Mouse (Mus musculus): ENCODE measurements around the gene Tspear.
"Not testable (repeated sequence)": the region's sequence is repeated elsewhere in the genome, so short reads cannot be mapped to it uniquely, and the experiment has no call there.

Tspear gene

GRCm38 (mm10) chr10:77715507-77715906 is 29.1 kb downstream of the Tspear start, which contains the start of gene Gm10142:
Gm10142 (plus strand) TSS chr10:77715807.
- no peak for DNase-seq

GRCm38 (mm10) chr10:77720299-77720698 is 33.9 kb downstream of the Tspear start, which contains the start of gene Krtap12-1:
Krtap12-1 (plus strand) TSS chr10:77720599.
- DNase-seq = not testable (repeated sequence)

GRCm38 (mm10) chr10:77724855-77725254 is 38.5 kb downstream of the Tspear start:
- DNase-seq = no peak

GRCm38 (mm10) chr10:77726186-77726585 is 39.8 kb downstream of the Tspear start, which contains the start of gene Gm10100:
Gm10100 (plus strand) TSS chr10:77726486.
- peak; percentile 6 for DNase-seq

GRCm38 (mm10) chr10:77728280-77728679 is 41.9 kb downstream of the Tspear start:
- DNase-seq = no peak

GRCm38 (mm10) chr10:77729241-77729640 is 42.9 kb downstream of the Tspear start:
- DNase-seq = no peak

GRCm38 (mm10) chr10:77735928-77736327 is 49.6 kb downstream of the Tspear start:
- DNase-seq = no peak

- DNase-seq = no peak
Measured at GRCm38 (mm10) chr10:77738929-77739328, 52.6 kb downstream of the Tspear start.

GRCm38 (mm10) chr10:77741924-77742688 is 55.7 kb downstream of the Tspear start, which contains the start of gene Gm18596:
Gm18596 (minus strand) TSS chr10:77742638.
- DNase-seq = peak; percentile 13

- peak; percentile 19 for DNase-seq
Measured at GRCm38 (mm10) chr10:77750686-77751085, 64.3 kb downstream of the Tspear start.

- DNase-seq = not testable (repeated sequence)
Measured at GRCm38 (mm10) chr10:77751254-77751653, 64.9 kb downstream of the Tspear start, which contains the start of gene Gm9736. Gm9736 (minus strand) TSS chr10:77751354.

- not testable (repeated sequence) for DNase-seq
Measured at GRCm38 (mm10) chr10:77752312-77752711, 65.9 kb downstream of the Tspear start.

- DNase-seq = no peak
Measured at GRCm38 (mm10) chr10:77753448-77753847, 67.1 kb downstream of the Tspear start.

GRCm38 (mm10) chr10:77759582-77759981 is 73.2 kb downstream of the Tspear start, which contains the start of gene Gm3233:
Gm3233 (minus strand) TSS chr10:77759682.
- not testable (repeated sequence) for DNase-seq

GRCm38 (mm10) chr10:77769727-77770126 is 83.4 kb downstream of the Tspear start:
- DNase-seq = no peak

- DNase-seq = not testable (repeated sequence)
Measured at GRCm38 (mm10) chr10:77771225-77771624, 84.9 kb downstream of the Tspear start, which contains the start of gene Gm3238. Gm3238 (minus strand) TSS chr10:77771325.

GRCm38 (mm10) chr10:77772142-77772541 is 85.8 kb downstream of the Tspear start:
- not testable (repeated sequence) for DNase-seq

- not testable (repeated sequence) for DNase-seq
Measured at GRCm38 (mm10) chr10:77776844-77777243, 90.5 kb downstream of the Tspear start, which contains the start of gene Gm7138. Gm7138 (minus strand) TSS chr10:77776944.

GRCm38 (mm10) chr10:77782442-77782841 is 96.1 kb downstream of the Tspear start, which contains the start of gene Gm3250:
Gm3250 (minus strand) TSS chr10:77782542.
- DNase-seq = not testable (repeated sequence)

GRCm38 (mm10) chr10:77783396-77783795 is 97.0 kb downstream of the Tspear start:
- DNase-seq = not testable (repeated sequence)

- not testable (repeated sequence) for DNase-seq
Measured at GRCm38 (mm10) chr10:77787876-77788275, 101.5 kb downstream of the Tspear start, which contains the start of gene Gm7137. Gm7137 (minus strand) TSS chr10:77788200.

- DNase-seq = no peak
Measured at GRCm38 (mm10) chr10:77788621-77789020, 102.3 kb downstream of the Tspear start.

- no peak for DNase-seq
Measured at GRCm38 (mm10) chr10:77794976-77795375, 108.6 kb downstream of the Tspear start, which contains the start of gene Gm9639. Gm9639 (minus strand) TSS chr10:77795076.

- no peak for DNase-seq
Measured at GRCm38 (mm10) chr10:77797677-77798076, 111.3 kb downstream of the Tspear start.

All from cerebellum, adult 9-10 months (tissue).